Mouse (Mus musculus) right cerebral cortex, adult 2 months (tissue): ENCODE data around the gene Krt10.
A peak's percentile ranks its signal among the peaks of the same experiment; 100 is the strongest.

Experiments used
- DNase-seq, 2 experiments: peaks; one replicate each; pipeline ENCODE4 v3.0.0; 2021 to 2022; ENCODE audit warnings: low spot score in 2 of 2

Gene Krt10

DNA sequence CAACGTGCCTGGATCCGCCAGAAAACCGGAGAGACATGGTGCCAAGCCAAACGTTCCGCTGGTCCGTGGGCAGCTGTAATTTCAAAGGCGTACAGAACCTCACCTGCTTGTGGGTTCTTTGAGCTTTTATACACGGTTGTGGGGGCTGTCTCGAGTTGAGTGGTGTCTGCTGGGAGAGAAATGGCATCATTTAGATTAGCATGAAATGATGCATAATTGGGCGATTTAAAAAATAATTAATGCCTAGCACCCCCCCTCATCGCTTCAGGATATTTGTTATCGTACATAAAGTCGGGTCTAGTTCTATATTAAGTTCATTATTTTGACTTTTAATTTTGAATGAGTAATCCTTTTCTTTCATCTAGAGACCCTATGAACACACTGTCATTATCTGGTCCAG, 14.4 kb downstream of the Krt10 start, which contains the start of gene Krt28:
TSS of gene Krt28 (minus strand) at position 101 of the 400 bp plus-strand sequence.
- DNase-seq: no peak

DNA sequence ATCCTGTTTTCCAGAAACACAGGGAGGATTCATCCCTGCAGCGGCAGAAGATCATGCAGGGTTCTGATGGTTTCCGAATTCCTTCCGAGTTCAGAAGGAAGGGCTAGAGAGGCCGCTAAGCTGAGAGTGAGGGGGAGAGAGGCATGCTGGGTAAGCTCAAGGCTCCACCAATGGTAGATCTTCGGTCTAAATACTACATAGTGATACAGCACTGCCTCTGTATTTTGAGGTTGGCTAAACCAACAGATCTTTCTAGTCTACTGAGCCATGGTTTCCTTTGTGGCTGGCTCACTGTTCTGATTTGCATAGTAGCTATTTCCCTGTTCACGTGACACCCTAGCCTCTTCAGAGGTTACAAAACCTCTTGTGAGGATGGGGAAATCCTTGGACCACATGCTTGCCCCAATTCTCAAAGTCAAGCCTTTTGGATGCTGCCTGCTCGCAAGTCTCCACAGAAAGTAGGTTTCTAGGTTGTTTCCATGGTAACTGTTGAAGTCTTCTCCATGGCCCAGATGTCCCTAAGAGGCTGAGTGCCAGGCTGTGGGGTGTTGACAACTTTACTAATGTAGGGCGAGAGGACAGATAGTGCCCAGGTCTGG, 19.2 kb downstream of the Krt10 start:
- peak; percentile 60 to 63 for DNase-seq

DNA sequence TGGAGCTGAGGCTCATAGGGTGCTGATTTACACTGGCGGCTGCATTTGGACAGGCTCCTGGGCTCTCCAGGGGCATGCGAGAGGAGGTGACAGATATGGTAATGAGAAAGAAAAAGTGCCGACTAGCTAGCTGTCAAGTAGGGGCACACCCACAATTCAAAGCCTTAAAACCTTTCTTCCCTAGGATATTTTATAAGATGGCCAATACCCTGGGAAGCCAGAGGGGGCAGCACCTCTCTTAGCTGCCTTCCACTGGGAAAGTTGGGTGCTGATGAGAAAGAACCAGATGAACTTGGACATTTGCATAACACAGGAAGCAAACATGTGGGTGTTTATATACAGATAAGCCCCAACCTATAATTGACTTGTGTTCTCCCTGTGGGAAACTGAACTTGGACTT, 19.9 kb downstream of the Krt10 start:
- no peak for DNase-seq

DNA sequence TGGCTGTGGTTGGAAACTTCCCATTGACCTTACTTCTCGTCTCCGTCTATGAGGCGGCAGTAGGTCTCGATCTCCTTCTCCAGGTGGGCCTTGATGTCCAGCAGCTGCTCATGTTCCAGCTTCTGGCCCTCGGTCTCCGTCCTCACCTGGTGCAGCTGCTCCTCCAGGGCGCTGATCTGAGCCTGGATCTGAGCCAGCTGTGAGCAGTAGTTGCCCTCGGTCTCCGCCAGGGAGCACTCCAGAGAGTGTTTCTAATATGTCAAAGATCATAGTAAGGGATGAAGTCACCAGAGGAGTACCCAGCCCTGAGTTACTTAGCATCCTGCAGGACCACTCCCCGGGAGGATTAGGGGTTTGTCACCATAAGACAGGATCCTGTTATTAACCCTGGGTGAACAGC, 22.4 kb downstream of the Krt10 start:
- DNase-seq: no peak

DNA sequence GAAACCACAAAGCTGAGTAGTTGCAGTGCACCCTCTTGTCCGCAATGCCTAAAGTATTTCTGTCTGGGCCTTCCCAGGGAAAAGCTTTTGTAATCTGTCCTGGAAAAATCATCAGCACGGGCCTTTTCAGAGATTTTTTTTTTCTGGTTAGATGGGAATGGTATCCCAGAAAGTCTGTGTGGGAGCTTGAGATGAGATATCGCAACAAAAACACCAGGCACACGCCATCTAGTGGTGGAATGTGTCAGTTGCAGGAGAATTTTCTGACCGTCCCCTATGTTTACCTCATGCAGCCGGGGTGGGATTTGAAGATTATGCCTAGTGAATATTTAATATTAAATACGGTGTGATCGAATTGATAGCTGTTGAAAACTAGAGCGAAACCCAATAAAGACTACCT, 24.8 kb downstream of the Krt10 start:
- DNase-seq: peak; percentile 56 to 62

DNA sequence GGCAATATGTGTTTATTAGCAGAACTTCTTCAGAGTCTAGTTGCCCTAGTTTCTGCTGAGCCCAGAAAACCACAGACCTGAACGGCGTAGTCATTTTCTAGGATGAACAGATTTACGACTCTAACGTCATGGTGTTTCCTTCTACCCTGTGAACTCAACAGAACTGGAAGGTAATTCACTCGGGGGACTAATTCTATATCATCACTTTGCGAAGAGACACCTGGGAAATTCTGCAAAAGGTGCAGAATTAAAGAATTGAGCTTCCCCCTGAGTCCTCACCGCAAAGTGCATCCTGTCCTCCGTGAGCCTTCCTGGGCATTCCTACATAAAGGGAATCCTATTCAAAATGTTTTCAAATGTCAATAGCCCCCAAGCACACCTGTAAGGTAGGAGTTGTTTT, 27.7 kb downstream of the Krt10 start:
- no peak for DNase-seq

DNA sequence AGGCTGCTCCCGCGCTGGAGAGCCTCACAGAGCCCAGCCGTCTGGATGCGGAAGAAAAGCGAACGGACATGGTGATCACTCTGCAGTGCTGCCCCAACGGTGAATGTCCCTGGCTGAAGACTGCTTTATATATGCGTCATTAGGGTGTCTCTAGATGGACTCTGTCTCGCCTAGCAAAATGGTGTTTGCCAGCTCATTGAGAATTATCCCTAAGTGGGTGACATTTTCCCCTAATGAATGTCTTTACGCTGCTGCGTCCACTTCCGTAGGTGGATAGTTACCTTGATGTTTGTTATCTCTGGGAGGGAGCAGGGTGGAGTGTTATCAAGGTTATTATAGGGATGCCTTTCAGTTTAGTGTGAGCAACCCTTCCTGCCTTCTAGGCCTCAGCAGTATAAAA, 38.2 kb downstream of the Krt10 start, which contains the start of gene Krt27:
TSS of gene Krt27 (minus strand) at position 101 of the 400 bp plus-strand sequence.
- DNase-seq: no peak

DNA sequence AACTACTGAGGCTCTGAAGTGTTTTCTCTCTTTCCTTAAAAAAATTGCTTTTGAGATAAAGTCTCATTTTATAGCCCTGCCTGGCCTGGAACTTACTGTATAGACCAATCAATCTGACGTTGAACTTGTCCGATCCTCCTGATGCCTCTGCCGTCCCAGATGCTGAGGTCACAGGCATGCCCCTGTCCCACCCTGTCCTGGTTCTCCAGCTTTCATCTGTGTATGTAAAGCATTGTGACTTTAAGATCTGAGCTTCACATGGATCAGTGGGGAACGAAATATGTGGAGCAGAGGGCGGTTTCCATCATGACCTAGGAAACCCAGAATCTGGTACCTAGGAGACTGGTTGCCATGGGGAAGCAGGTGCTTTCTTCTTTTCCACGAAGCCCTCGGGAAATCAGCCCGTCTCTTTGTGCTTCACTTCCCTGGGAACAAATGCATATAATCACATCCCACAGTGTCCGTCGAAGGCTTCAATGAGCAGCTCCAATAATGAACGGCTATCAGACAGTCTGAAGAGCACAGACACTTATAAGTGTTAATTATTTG, 49.8 kb downstream of the Krt10 start:
- DNase-seq: no peak

DNA sequence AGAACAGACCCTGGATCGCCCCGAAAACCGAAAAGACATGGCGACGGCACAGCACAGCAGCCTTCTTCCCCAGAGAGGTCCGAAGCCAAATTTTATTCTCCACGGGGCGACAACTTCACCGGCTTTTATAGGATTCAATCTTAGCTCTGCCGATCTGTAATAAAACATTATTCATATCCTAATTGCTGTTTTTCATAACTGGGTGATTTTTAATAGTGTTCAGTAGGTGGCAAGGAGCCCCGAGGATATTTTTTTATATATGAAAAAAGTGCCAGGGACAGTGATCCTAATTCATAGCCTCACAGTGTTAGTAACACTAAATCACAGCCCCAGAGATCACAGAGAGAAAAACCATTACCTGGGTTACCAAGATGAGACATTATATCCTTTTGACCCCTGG, 51.3 kb downstream of the Krt10 start, which contains the start of gene Krt26:
TSS of gene Krt26 (minus strand) at position 101 of the 400 bp plus-strand sequence.
- DNase-seq: no peak
